Mouse (Mus musculus): ENCODE results near the gene Dock1. TPM values are rescaled to one million over a fixed set of nuclear protein-coding genes. Genes with fewer than 3 reads are reported as not detected.

The Dock1 gene
- polyA plus RNA-seq, 1 experiment, result 14.3 TPM

DNA sequence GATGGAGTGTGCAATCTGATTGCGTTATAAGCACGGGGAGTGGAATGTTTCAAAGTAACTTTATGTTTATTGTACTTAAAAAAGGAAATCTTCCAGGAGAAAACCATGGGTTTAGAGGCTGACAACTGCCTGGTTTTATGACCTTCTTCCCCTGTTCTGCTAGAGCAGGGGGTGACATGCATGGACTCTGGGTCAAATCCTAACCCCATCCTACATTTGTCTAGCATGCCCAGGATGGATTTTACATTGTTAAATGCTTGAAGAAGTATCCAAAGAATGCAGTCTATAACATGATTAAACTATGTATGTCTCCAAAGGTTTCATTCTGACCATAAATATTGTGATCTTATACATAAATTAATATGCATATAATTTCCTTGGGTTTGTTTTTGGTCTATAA lies 229.0 kb downstream of the Dock1 start:
- Histone ChIP-seq H3K4me1 (ENCODE audit: control insufficient read depth, insufficient read depth, low read length) (no peaks in the 10 kb centered on the region), H3K27ac (ENCODE audit: insufficient read depth, low read length) (no peak overlapping the region), H3K4me3 (ENCODE audit: insufficient read depth, low read length) (no peak overlapping the region)
- no peak for TF ChIP-seq CTCF (IDR thresholded peaks at IDR 0.05; ENCODE audit: extremely low read depth, insufficient read depth, low read length)
- TF ChIP-seq POLR2A (IDR thresholded peaks at IDR 0.05; ENCODE audit: extremely low read depth, insufficient read depth, low read length), result no peak

GRCm38 (mm10) chr7:134901992-134902391 lies 231.5 kb downstream of the Dock1 start:
- no peak overlapping the region for H3K4me3 ChIP-seq (ENCODE audit: insufficient read depth, low read length)
- no peak overlapping the region for H3K27ac ChIP-seq (ENCODE audit: insufficient read depth, low read length)
- no peak for TF ChIP-seq POLR2A (IDR thresholded peaks at IDR 0.05; ENCODE audit: extremely low read depth, insufficient read depth, low read length)
- no peak for TF ChIP-seq CTCF (IDR thresholded peaks at IDR 0.05; ENCODE audit: extremely low read depth, insufficient read depth, low read length)
- no peaks in the 10 kb centered on the region; the same call in 1 of the 2 replicates for H3K4me1 ChIP-seq (ENCODE audit: control insufficient read depth, insufficient read depth, low read length)

DNA sequence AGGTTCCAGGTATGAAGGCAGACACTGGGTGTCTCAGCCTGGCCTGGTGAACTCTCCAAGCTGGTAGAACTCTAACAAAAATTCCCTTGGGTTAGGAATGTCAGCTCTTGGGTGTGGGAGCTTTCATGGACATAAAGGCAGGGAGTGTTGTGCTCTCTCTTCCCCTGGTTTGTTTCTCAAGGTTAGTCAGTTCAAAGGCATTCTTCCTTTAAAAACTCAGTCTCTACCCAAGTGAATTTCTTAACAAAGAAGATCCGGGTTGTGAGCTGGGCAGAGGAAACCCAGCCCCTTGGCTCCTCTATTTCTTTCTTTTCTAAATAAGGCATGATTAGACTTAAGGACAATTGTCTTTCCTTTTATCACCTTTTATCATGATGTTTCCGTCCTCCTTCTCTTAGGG lies 261.4 kb downstream of the Dock1 start:
- Histone ChIP-seq H3K4me1 (ENCODE audit: control insufficient read depth, insufficient read depth, low read length) (peaks cover 2% of the 10 kb centered on the region; the same call in 1 of the 2 replicates), H3K4me3 (ENCODE audit: insufficient read depth, low read length) (no peak overlapping the region), H3K27ac (ENCODE audit: insufficient read depth, low read length) (no peak overlapping the region)
- no peak for TF ChIP-seq CTCF (IDR thresholded peaks at IDR 0.05; ENCODE audit: extremely low read depth, insufficient read depth, low read length)
- no peak for TF ChIP-seq POLR2A (IDR thresholded peaks at IDR 0.05; ENCODE audit: extremely low read depth, insufficient read depth, low read length)

- Histone ChIP-seq H3K4me3 (ENCODE audit: insufficient read depth, low read length) (peak overlapping the region; percentile 62), H3K4me1 (ENCODE audit: control insufficient read depth, insufficient read depth, low read length) (peaks cover 4% of the 10 kb centered on the region; the same call in 1 of the 2 replicates), H3K27ac (ENCODE audit: insufficient read depth, low read length) (peak overlapping the region; percentile 86)
- TF ChIP-seq CTCF (IDR thresholded peaks at IDR 0.05; ENCODE audit: extremely low read depth, insufficient read depth, low read length), result no peak
- TF ChIP-seq POLR2A (IDR thresholded peaks at IDR 0.05; ENCODE audit: extremely low read depth, insufficient read depth, low read length), result no peak
Measured at GRCm38 (mm10) chr7:134937471-134937926, 267.0 kb downstream of the Dock1 start.

DNA sequence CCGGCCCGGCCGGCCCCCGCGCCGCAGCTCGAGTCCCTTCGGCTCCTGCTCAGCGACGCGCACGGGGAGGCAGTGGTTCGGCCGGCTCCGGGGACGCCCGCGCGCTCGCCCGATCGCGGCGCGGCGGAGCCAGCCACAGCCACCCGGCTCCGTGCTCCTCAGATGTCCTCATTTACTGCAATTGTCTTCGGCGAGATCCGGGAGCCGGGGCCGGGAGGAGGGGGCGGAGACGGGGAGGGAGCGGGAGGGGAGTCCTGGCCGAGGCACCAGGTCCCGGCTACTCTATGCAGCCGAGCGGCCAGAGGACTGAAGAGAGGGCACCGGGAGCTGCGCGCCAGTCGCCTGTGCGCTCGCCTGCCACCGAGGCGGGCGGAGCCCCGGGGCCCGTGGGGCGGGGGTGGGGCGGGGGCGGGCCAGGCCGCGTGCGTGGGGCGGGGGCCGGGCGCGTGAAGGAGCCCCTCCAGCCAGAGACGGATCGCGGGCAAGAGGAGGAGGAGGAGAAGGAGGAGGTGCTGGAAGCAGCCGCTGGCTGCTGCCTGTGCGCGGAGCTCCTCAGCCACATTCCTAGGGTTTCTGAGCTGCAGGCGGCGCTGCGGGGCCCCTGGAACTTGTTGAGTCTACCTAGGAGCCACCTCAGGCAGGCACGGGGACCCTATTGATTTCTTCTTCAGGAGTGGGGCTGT lies 267.6 kb downstream of the Dock1 start, which contains the start of gene Fam196a:
Gene Fam196a (minus strand): TSS at position 504 of the 683 bp plus-strand sequence.
- peak within 1 kb of the TSS; percentile 62 for H3K4me3 ChIP-seq (ENCODE audit: insufficient read depth, low read length)
- peak within 1 kb of the TSS; percentile 86 for H3K27ac ChIP-seq (ENCODE audit: insufficient read depth, low read length)
- TF ChIP-seq CTCF (IDR thresholded peaks at IDR 0.05; ENCODE audit: extremely low read depth, insufficient read depth, low read length) (0 out of 2 replicates have a peak, but pooled peaks have one; percentile 22), POLR2A (IDR thresholded peaks at IDR 0.05; ENCODE audit: extremely low read depth, insufficient read depth, low read length) (no peak)
- peaks cover 4% of the 10 kb centered on the region; the same call in 1 of the 2 replicates for H3K4me1 ChIP-seq (ENCODE audit: control insufficient read depth, insufficient read depth, low read length)

- Histone ChIP-seq H3K4me3 (ENCODE audit: insufficient read depth, low read length) (no peak overlapping the region), H3K27ac (ENCODE audit: insufficient read depth, low read length) (no peak overlapping the region), H3K4me1 (ENCODE audit: control insufficient read depth, insufficient read depth, low read length) (peaks cover 2% of the 10 kb centered on the region; the same call in 1 of the 2 replicates)
- TF ChIP-seq POLR2A (IDR thresholded peaks at IDR 0.05; ENCODE audit: extremely low read depth, insufficient read depth, low read length) (no peak), CTCF (IDR thresholded peaks at IDR 0.05; ENCODE audit: extremely low read depth, insufficient read depth, low read length) (no peak)
Measured at GRCm38 (mm10) chr7:134941891-134942290, 271.4 kb downstream of the Dock1 start.

DNA sequence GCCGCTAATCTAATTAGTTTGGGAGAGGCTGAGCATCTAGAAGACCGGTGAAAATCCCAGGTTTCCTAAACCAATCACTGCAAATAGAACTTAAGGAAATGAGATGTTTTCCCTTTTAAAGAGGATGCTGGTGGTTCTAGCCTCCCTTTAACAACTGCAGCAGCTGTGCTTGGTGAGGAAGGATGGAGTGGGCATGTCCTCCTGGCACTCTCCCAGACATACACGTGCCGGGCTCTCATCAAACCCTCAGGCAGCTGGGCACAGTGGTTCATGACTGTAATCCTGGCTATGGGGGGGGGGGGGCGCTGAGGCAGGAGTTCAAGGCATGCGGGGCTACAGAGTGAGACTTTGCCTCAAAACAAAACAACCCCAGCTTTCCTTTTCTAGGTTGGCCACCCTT lies 272.6 kb downstream of the Dock1 start:
- no peak for TF ChIP-seq CTCF (IDR thresholded peaks at IDR 0.05; ENCODE audit: extremely low read depth, insufficient read depth, low read length)
- TF ChIP-seq POLR2A (IDR thresholded peaks at IDR 0.05; ENCODE audit: extremely low read depth, insufficient read depth, low read length), result no peak
- H3K27ac ChIP-seq (ENCODE audit: insufficient read depth, low read length), result no peak overlapping the region
- H3K4me1 ChIP-seq (ENCODE audit: control insufficient read depth, insufficient read depth, low read length), result peaks cover 2% of the 10 kb centered on the region; the same call in 1 of the 2 replicates
- H3K4me3 ChIP-seq (ENCODE audit: insufficient read depth, low read length), result no peak overlapping the region

- Histone ChIP-seq H3K27ac (ENCODE audit: insufficient read depth, low read length) (no peak overlapping the region), H3K4me3 (ENCODE audit: insufficient read depth, low read length) (no peak overlapping the region), H3K4me1 (ENCODE audit: control insufficient read depth, insufficient read depth, low read length) (peaks cover under 1% of the 10 kb centered on the region; the same call in 1 of the 2 replicates)
- no peak for TF ChIP-seq POLR2A (IDR thresholded peaks at IDR 0.05; ENCODE audit: extremely low read depth, insufficient read depth, low read length)
- no peak for TF ChIP-seq CTCF (IDR thresholded peaks at IDR 0.05; ENCODE audit: extremely low read depth, insufficient read depth, low read length)
Measured at GRCm38 (mm10) chr7:134943701-134944100, 273.2 kb downstream of the Dock1 start.

- Histone ChIP-seq H3K4me3 (ENCODE audit: insufficient read depth, low read length) (no peak overlapping the region), H3K4me1 (ENCODE audit: control insufficient read depth, insufficient read depth, low read length) (no peaks in the 10 kb centered on the region), H3K27ac (ENCODE audit: insufficient read depth, low read length) (no peak overlapping the region)
- TF ChIP-seq CTCF (IDR thresholded peaks at IDR 0.05; ENCODE audit: extremely low read depth, insufficient read depth, low read length) (peak; percentile 38), POLR2A (IDR thresholded peaks at IDR 0.05; ENCODE audit: extremely low read depth, insufficient read depth, low read length) (no peak)
Measured at GRCm38 (mm10) chr7:134945925-134946716, 275.7 kb downstream of the Dock1 start.
